Mouse (Mus musculus) v-Abl transformed pro-B cells (cell line): Measurements from ENCODE around the gene Lysmd2.

Source experiments
- in situ Hi-C, 2 experiments: fragments of 400-800 bp; cut with MboI; formaldehyde crosslinking; loops; one replicate each; pipeline ENCODE4 v1.15.1; 2025; ENCODE audit not compliant: unreplicated experiment in 2 of 2

Lysmd2 gene

DNA sequence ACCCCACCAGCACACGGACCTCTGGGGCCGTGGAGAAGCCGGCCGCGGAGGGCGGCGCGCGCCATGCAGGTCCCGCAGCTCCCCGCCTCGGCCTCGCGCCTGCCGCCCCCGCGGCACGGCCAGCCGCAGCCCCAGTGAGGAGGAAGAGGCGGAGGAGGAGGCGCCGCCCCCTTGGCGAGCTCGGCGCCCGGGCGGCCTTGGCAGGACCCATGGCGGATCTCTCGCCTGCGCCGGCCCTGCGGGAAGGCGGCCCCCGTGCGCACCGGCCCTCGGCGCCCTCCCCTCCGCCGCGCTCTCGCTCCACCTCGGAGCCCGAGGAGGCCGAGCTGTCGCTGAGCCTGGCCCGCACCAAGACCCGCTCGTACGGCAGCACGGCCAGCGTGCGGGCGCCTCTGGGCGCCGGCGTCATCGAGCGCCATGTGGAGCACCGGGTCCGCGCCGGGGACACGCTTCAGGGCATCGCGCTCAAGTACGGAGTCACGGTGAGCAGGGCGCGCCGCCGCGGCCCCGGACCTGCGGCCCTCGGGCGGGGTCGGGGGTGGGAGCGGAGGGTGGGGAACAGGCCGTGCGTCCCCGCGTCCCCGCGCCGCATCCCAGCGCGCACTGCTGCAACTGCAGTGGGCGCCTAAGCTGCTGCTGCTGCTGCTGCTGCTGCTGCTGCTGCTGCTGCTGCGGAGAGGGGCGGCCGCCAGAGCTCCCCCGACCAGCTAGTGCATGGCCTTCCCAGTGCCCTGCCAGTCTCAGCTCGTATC is at the start of gene Lysmd2:
TSS of gene Lysmd2 (plus strand) at position 186 of the 752 bp plus-strand sequence.
- in situ Hi-C loops = no loop called here

DNA sequence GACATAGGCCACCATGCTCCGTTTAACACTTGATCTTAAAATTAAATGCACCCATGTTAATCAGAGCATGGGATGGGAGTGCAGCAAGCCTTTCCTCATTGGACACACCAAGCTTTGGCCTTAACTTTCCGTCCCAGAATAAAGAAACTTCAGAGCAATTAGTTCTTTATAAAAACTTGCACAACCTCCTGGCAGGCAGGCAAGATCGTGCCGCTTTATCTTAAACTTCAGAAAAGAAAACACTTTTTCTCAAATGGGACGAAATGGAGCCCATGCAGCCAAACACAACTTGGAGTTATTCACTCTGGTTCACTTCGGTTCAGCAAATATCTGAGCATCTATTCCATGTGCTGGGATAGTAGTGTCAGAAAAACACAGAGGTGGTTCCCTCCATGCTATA is 46.2 kb upstream of the Lysmd2 start:
- in situ Hi-C loops = loop anchor here (5.0 kb wide), 3 partner anchors 57 to 297 kb away; partner anchors contain the start of gene Leo1 (in 1 of the 2)

DNA sequence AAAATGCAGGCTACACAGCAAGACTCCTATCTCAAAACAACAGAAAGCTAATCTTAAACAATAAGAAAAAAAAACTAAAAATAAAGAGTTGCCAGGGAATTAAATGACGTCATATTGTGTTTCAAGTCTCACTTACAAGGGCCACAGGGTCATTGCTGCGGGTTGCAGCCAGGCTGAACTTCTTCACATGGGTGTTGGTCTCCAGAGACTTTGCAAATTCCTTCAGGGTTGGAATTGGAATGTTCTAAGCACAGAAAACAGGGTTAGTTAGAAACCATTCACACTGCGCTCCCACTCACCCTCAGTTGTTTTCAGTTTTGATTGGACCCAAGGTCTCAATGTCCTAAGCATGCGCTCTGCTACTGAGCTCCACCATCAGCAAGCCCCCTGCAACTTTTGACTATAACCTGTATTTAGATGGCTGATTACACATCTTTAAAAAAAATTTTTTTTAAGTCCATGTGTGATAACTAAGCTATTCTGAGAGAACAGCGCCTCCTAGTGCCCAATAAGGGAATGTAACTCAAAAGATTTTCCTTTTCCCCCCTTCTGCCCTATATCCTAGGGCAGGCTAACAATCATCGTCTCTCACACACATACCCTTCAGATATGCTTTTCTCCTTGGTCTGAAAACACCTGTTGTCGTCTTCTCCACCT is 43.7 kb upstream of the Lysmd2 start:
- in situ Hi-C loops = loop anchor here in 1 of 2 experiments (5.0 kb wide), 1 partner anchor 295 kb away; no protein-coding TSS in a partner anchor

DNA sequence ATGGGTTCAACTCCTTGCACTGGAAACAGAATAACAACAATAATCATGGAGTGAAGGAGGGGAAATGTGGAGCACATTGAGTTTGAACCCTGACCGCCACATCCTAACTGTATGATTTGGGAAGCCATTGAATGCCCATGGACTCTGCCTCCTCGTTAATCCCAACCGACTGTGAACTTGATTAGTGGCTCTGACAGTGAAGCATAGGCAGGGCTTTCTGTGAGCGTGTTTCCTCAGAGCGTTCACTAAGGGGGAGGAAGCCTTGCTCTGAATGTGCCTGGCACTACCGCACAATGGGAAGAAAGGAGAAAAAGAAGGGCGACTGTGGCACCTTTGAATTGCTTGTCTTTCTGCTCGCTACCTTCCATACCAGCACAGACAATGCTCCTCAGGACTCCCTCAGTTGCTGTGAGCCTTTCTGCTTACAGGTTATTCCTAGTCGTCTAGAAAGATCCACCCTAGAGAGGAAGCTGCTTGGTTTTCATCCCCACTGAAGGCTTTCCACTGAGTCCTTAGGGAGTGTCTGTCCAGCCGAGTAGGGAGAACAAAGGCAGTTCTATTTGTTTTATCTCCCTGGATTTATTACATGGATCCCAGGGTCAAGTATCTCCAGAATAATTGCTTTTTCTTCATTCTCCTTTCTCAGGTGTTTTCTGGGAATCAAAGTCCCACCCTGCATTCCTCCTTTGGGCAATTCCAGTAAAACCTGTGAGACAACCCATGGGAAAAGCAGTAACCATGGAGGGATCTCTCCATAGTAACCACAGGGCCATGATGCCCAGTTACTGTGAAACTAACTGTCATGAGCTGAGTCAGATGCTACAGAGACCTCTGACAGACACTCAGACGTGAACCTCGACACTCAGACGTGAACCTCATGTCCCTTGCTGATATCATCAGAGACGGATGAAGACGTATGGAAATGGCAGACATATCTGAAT is 35.4 kb upstream of the Lysmd2 start:
- in situ Hi-C loops = no loop called here

DNA sequence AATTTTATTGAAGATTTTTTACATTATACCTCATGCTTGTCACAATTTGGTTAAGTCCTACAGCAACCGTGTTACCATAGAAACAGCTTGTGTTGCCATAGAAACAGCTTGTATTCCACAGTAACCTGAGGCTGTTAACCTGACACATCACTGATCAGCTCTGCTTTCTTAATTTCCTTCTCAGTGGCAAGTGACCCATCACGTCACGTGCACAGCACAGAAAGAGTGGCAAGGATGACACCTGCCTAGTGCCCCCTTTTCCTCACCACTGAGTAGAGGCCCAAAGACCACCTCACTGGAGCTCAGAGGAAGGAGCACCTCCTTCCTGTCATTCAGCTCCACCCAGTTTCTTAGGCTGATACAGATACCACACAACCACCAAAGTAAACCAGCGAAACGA is 32.1 kb upstream of the Lysmd2 start:
- in situ Hi-C loops = no loop called here

DNA sequence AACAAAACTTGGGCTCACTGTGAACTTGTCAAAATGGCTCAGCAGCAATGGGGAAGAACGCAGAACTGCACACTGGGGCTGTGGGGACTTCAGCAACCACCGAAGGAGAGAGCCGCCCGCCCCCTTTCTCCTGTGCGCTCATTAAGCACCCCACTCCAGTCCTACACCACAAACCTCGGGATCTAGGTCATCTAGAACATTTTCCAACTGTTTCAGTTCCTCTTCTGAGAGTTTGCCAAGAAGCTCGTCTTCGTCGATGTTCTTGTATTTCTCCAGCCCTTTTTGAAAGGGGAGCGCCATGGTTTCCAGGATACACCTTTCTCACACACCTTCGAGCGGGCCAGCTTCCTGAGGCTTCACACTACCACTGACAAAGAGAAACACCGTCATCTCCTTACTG is 28.5 kb upstream of the Lysmd2 start:
- in situ Hi-C loops = no loop called here

DNA sequence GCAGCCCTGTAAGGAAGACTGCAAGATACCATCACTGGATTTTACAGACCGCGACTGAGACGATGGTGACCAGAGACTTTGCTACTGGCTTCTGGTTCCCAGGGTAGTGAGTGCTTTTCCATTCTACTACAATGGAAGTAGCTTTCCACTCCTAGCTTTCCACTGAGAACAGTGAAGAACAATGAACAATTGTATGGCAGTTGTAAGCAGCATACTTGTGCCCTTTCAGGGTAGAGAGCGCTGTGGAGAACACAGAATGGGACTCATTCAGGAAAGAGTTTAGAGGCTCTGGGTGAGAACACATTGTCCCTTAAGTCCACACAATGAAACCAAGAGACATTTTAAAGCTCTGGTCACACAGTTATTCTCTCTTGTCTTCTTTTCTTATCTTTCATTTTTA is 27.9 kb upstream of the Lysmd2 start:
- in situ Hi-C loops = no loop called here

DNA sequence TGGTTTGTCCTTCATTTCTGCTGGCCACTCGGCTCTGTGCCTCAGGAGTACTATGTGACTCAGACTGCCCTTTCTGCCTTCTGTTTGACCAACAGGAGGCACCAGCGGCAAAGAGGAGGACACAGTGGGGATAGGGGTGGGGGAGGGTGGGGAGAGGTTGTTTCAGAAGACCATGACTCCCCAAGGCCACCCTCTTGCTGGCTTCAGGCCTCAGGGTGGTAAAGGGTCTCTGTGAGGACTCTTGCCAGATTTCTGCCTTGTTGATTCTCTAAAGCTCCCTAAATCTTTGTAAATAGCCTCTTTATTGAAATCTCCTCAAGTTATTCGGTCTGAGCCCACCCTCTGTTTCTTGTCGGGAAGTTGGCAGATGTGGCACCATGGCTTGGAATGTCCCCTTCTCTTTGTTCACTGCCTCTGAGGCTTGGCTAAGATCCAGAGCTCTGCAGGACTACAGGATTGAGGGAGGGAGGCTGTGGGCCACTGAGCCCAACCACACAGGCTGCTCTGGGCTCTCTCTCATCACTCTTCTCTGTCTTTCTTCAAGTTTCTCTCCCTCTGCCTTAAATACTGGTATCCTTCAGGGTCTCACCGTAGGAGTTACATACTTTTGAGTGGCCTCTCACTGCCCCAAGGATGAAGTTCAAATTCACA is 26.2 kb upstream of the Lysmd2 start:
- in situ Hi-C loops = no loop called here

DNA sequence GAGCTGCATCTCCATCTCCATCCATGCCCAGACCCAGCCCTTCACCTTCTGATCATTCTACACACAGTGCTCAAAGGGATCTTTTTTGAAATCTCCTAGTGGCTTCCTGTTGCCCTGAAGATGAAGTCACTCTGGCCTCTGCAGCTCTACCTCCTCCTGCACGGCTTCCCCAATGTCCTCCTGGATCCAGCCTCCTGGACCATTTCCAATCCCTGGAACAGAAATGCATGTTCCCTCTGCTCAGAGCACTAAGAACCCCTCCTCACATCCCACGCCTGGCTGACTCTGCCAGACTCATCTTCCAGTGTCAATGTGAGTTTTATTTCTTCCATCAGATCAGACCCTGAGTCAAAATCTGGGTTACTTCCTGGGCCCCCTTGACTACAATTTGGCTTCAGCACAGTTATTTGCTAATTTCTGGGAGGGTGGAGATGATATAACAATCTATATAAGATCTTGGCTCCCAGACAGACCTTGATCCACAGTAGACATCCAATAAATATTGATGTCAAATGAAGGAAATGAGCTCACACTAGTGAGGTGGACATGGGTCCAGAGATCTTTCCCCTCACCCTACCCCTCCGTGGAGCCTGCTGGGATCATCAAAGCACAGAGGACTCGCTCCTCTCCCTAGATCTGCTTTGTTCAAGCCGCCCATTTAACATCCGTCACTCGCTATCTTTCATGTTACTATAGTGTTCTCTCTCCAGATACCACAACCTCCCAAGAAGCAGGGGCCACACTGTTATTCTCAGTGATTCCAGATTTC is 25.2 kb upstream of the Lysmd2 start:
- in situ Hi-C loops = loop anchor here in 1 of 2 experiments (25.0 kb wide), 1 partner anchor 1488 kb away; the partner anchor contains the start of gene Wdr72

DNA sequence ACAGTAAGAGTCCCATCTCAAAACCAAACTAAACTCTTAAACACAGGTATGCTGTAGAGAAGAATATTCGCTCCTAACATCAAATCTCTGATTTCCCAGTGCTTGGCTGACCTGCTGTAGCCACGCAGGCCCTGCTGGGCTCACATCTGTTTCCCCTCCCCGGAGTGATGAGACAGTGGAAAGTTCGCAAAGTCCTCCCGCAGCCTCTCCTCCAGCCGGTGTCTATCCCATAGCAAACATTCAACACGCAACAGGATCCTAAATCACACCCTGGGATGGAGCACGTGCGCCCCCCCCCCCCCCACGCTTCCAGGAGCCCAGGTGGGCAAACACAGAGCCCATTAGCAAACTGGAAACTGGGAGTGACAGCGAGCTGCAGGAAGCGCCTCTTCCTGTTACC is 24.0 kb upstream of the Lysmd2 start:
- in situ Hi-C loops = loop anchor here in 1 of 2 experiments (25.0 kb wide), 1 partner anchor 1489 kb away; the partner anchor contains the start of gene Wdr72

DNA sequence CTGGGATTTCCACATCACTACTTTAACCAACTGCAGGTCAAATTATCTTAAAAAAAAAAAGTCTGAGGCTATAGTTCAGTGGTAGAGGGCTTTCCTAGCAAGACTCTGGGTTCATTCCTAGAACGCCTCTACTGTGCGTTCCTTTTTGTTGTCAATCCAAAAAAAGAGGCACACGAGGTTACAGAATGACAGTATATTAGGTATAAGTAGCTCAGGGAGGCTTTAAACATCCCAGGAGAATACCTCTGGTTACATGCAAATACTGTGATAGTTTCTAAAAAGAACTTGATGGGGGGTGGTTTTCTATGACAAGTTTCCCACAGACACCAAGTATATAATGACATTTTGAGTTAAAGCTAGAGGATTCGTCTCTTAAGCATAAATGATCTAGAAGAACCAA is 18.0 kb upstream of the Lysmd2 start:
- in situ Hi-C loops = loop anchor here in 1 of 2 experiments (25.0 kb wide), 1 partner anchor 1495 kb away; the partner anchor contains the start of gene Wdr72

DNA sequence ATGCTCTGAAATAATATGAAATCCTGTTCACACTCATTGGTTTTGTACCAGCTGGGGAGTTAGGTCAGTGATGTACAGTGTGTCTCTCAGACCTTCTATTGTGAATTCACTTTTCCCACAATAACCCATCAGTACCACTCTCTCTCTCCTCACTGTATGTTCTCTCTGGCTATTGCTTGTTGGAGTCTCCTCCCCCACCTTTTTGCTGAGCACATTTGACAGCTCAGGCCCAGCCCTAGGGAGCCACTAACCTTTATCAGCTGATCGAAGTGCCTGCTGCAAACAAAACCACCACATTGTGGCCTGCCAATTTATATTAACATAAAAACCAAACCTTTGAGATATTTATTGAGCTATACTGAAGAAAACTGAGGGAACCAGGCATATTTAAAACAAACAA is 16.0 kb upstream of the Lysmd2 start:
- in situ Hi-C loops = loop anchor here in 1 of 2 experiments (25.0 kb wide), 1 partner anchor 1497 kb away; the partner anchor contains the start of gene Wdr72

DNA sequence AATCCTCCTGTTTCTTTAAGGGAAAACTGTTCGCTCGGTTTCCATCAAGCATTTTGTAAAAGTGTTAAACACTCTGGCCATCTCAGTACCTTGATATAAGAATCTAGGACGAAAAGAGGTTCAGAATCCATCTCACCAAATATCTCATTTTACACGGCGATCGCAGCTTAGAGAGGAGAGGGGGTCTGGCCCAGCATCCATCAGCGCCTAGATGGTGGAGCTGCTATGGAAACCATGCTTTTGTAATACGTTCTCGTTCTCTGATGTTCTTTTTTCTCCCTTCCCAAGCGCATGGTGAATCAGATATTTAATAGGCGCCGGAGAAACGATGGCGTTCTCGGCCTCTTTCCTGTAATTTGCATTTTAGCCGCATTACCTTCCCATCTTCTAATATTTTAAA is 15.6 kb upstream of the Lysmd2 start:
- in situ Hi-C loops = loop anchor here in 1 of 2 experiments (25.0 kb wide), 1 partner anchor 1498 kb away; the partner anchor contains the start of gene Wdr72

DNA sequence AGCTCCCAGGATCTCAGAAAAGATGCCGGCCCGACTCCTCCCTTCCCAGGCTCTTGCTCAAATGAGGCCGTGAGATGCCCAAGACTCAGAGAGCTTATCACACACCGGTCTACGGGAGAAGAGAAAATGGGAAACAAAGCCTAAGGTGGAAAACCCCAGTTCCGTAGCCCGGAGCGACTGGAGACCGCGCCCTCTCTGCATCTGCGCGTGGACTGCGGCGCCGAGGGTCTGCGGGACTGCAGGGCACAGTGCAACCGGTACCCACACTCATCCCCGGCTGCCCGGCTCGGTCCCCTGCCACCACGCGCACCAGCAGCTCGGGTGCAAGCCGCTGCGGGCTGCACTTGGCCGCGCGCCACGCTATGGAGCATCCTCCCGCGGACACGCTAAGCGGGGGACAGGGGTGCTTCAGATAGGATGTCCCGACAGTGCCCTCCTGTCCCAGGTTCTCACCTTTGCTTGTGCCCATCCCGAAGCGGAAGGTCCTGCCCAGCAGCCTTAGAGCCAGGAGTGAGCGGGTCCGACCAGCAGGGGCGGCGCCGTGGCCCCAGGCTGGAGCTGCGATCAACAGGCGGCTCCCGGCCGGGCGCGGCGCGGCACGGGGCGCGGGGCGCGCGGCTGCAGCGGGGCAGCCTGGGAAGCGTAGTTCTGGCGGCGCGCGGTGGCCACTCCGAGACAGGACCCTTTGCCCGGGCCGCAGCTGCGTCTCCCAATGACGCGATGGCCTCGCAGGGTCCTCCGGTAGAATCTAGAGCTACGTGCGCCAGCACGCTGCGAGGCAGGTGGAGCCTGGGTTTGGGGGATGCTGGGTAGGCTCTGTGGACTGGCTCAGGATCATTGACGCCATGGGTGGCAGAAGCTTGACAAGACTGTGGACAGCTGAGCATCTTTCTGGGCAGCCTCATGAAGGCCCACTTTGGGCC is 14.7 kb upstream of the Lysmd2 start, which contains the start of gene Tmod2:
TSS of gene Tmod2 (minus strand) at position 755 of the 923 bp plus-strand sequence.
- in situ Hi-C loops = loop anchor here in 1 of 2 experiments (25.0 kb wide), 1 partner anchor 1499 kb away; the partner anchor contains the start of gene Wdr72

DNA sequence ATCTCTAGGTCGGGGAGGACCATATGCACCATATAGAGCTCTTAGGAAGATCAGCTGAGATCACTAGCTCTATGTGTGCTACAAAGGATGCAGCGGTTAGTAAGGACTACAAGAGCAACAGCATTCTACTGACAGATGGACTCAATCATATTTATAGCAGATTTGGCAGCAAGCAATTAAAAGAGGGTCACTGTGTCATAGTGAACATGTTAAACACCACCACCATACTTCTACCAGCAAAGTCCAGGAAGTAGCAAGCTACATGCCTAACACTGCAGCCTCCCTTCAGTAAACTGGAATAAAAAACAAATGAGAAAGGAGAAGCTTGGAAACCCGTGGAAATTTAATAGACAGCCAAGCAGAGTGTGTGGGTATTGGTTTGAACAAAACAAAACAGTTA is 9.0 kb upstream of the Lysmd2 start:
- in situ Hi-C loops = loop anchor here in 1 of 2 experiments (25.0 kb wide), 1 partner anchor 1504 kb away; the partner anchor contains the start of gene Wdr72

DNA sequence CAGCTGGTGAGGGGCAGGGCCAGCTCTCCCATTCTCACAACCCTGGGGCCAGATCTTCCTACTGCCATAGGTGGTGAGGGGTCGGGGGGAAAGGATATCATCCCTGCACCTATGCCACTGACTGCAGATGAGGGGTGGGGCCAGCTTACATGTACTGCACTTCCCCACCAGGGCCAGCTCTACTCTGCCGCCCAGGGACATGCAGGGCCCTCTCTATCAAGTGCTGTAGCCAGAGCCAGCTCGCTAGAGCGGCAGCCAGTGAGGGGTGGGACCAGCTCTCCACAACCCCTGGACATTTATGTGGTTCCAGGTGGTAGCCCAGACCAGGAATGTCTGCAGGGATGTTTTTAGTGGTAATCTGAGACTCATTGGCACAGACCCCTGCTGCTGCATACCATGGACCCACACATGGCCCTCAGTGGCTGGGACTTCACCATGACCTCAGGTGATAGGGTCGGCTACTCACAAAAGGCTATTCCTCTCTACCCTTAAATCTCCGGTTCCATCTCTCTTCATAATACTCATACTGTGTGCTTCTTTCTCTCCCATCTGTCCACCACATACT is 6.6 kb upstream of the Lysmd2 start:
- in situ Hi-C loops = loop anchor here in 1 of 2 experiments (25.0 kb wide), 1 partner anchor 1507 kb away; the partner anchor contains the start of gene Wdr72

DNA sequence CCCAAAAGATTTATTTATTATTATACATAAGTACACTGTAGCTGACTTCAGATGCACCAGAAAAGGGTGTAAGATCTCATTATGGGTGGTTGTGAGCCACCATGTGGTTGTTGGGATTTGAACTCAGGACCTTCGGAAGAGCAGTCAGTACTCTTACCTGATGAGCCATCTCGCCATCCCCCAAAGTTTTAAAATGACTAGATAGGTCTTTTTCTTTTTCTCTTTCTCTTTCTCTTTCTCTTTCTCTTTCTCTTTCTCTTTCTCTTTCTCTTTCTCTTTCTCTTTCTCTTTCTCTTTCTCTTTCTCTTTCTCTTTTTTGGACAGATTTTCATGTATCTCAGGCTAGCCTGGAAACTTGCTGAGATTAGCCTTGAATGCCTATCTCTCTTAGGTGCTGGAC is 5.8 kb upstream of the Lysmd2 start:
- in situ Hi-C loops = loop anchor here in 1 of 2 experiments (25.0 kb wide), 1 partner anchor 1507 kb away; the partner anchor contains the start of gene Wdr72
